Mouse (Mus musculus) CH12.LX (cell line): Measurements from ENCODE around the gene Fpr1. TPM values are rescaled to one million over a fixed set of nuclear protein-coding genes. Genes with fewer than 3 reads are reported as not detected.

ENCODE experiments used
- DNase-seq: peaks from one replicate; pipeline ENCODE4 v3.0.0-alpha.2; 2013; ENCODE audit errors: extremely low read depth
- H3K27ac ChIP-seq: 2 replicates; pipeline ENCODE4 v1.5.1; 2012; ENCODE audit warnings: low read depth, mild to moderate bottlenecking, control low read depth, moderate library complexity; ENCODE audit not compliant: insufficient read depth
- H3K27me3 ChIP-seq: replicated peaks from 2 replicates; pipeline ENCODE3; 2012; ENCODE audit warnings: inconsistent platforms
- H3K36me3 ChIP-seq, 2 experiments: replicated peaks in 1 of 2; 2 replicates each; pipeline versions ENCODE3 to v1.6.1; 2012; ENCODE audit warnings: inconsistent platforms in 1 of 2, low read length in 1 of 2, mild to moderate bottlenecking in 1 of 2, mixed read lengths in 1 of 2, moderate library complexity in 1 of 2; ENCODE audit not compliant: control insufficient read depth in 1 of 2, insufficient read depth in 1 of 2
- H3K4me1 ChIP-seq, 2 experiments: 2 replicates each; pipeline ENCODE4 v1.6.1; 2012; ENCODE audit warnings: inconsistent platforms in 1 of 2, moderate library complexity in 1 of 2; ENCODE audit not compliant: insufficient read depth in 2 of 2, control insufficient read depth in 1 of 2
- H3K4me2 ChIP-seq: 2 replicates; pipeline ENCODE4 v1.6.1; 2012; ENCODE audit warnings: low read depth, mild to moderate bottlenecking, control low read depth; ENCODE audit not compliant: poor library complexity, insufficient read depth, severe bottlenecking
- H3K4me3 ChIP-seq, 3 experiments: fragments of 150-350 bp in 1 of 3; sonication (generic) in 1 of 3; replicated peaks in 1 of 3; 2 replicates each; pipeline versions ENCODE3 to v1.5.1; 2011 to 2012; ENCODE audit warnings: low read depth in 2 of 3, low read length in 2 of 3, mild to moderate bottlenecking in 2 of 3, moderate library complexity in 2 of 3, control low read depth in 1 of 3, improper control_type of control experiment in 1 of 3, inconsistent platforms in 1 of 3, mixed read lengths in 1 of 3; ENCODE audit not compliant: poor library complexity in 1 of 3
- H3K79me2 ChIP-seq: replicated peaks from 2 replicates; pipeline ENCODE4 v1.6.1; 2012; ENCODE audit warnings: mild to moderate bottlenecking, moderate library complexity; ENCODE audit not compliant: control insufficient read depth, poor library complexity, insufficient read depth, severe bottlenecking; ENCODE audit errors: extremely low read depth
- H3K9ac ChIP-seq: 2 replicates; pipeline ENCODE4 v1.6.1; 2012; ENCODE audit warnings: low read depth, mild to moderate bottlenecking, control low read depth, moderate library complexity; ENCODE audit not compliant: insufficient read depth
- H3K9me3 ChIP-seq: replicated peaks from 2 replicates; pipeline ENCODE3; 2012; ENCODE audit warnings: low read length, inconsistent platforms, mixed read lengths
- CHD2 ChIP-seq: IDR thresholded peaks from 2 replicates; pipeline ENCODE4 v1.6.1; 2011; ENCODE audit warnings: low read length, improper control_type of control experiment
- CTCF ChIP-seq, 2 experiments: IDR thresholded peaks in 1 of 2; conservative IDR thresholded peaks in 1 of 2; 2 replicates each; pipeline ENCODE4 v1.5.1; 2011 to 2012; ENCODE audit warnings: low read depth in 2 of 2, low read length in 2 of 2, improper control_type of control experiment in 1 of 2, inconsistent platforms in 1 of 2, mild to moderate bottlenecking in 1 of 2, moderate library complexity in 1 of 2
- E2F4 ChIP-seq: IDR thresholded peaks from 2 replicates; pipeline ENCODE4 v1.6.1; 2011; ENCODE audit warnings: low read depth, low read length, improper control_type of control experiment; ENCODE audit not compliant: insufficient replicate concordance
- ETS1 ChIP-seq: conservative IDR thresholded peaks from 2 replicates; pipeline ENCODE4 v1.6.1; 2012; ENCODE audit warnings: low read depth, mild to moderate bottlenecking, inconsistent platforms, low read length, improper control_type of control experiment, moderate library complexity
- IRF4 ChIP-seq: IDR thresholded peaks from 2 replicates; pipeline ENCODE4 v1.6.1; 2014; ENCODE audit warnings: low read depth, mild to moderate bottlenecking, inconsistent platforms, low read length, improper control_type of control experiment
- JUN ChIP-seq: IDR thresholded peaks from 2 replicates; pipeline ENCODE4 v1.6.1; 2011; ENCODE audit warnings: low read depth, mild to moderate bottlenecking, low read length, improper control_type of control experiment, moderate library complexity; ENCODE audit not compliant: insufficient read depth
- KAT2A ChIP-seq: IDR thresholded peaks from 2 replicates; pipeline ENCODE4 v1.6.1; 2012; ENCODE audit warnings: low read length, improper control_type of control experiment, inconsistent platforms; ENCODE audit not compliant: insufficient replicate concordance
- MAFK ChIP-seq: IDR thresholded peaks from 2 replicates; pipeline ENCODE4 v1.6.1; 2011; ENCODE audit warnings: low read length, improper control_type of control experiment; ENCODE audit not compliant: insufficient replicate concordance
- MAZ ChIP-seq: IDR thresholded peaks from 2 replicates; pipeline ENCODE4 v1.6.1; 2012; ENCODE audit warnings: low read depth, mild to moderate bottlenecking, inconsistent platforms, low read length, improper control_type of control experiment, moderate library complexity
- MXI1 ChIP-seq: IDR thresholded peaks from 2 replicates; pipeline ENCODE4 v1.6.1; 2011; ENCODE audit warnings: mild to moderate bottlenecking, low read depth, low read length, improper control_type of control experiment
- NELFE ChIP-seq: IDR thresholded peaks from 2 replicates; pipeline ENCODE4 v1.6.1; 2011; ENCODE audit warnings: low read depth, low read length, improper control_type of control experiment
- PAX5 ChIP-seq: IDR thresholded peaks from 2 replicates; pipeline ENCODE4 v1.6.1; 2012; ENCODE audit warnings: low read length, inconsistent platforms, mixed read lengths
- POLR2A ChIP-seq: IDR thresholded peaks from 2 replicates; pipeline ENCODE4 v1.6.1; 2011; ENCODE audit warnings: low read depth, mild to moderate bottlenecking, improper control_type of control experiment, low read length
- RAD21 ChIP-seq: IDR thresholded peaks from 2 replicates; pipeline ENCODE4 v1.6.1; 2011; ENCODE audit warnings: low read depth, mild to moderate bottlenecking, low read length, improper control_type of control experiment, moderate library complexity
- RCOR1 ChIP-seq: conservative IDR thresholded peaks from 2 replicates; pipeline ENCODE4 v1.6.1; 2012; ENCODE audit warnings: low read depth, mild to moderate bottlenecking, inconsistent platforms, low read length, improper control_type of control experiment
- SIN3A ChIP-seq: IDR thresholded peaks from 2 replicates; pipeline ENCODE4 v1.6.1; 2012; ENCODE audit warnings: low read length, improper control_type of control experiment, inconsistent platforms
- TCF12 ChIP-seq: IDR thresholded peaks from 2 replicates; pipeline ENCODE4 v1.6.1; 2014; ENCODE audit warnings: low read depth, mild to moderate bottlenecking, inconsistent platforms, low read length, improper control_type of control experiment
- UBTF ChIP-seq: IDR thresholded peaks from 2 replicates; pipeline ENCODE4 v1.6.1; 2012; ENCODE audit warnings: low read depth, mild to moderate bottlenecking, inconsistent platforms, low read length, improper control_type of control experiment, moderate library complexity
- ZKSCAN1 ChIP-seq: IDR thresholded peaks from 2 replicates; pipeline ENCODE4 v1.6.1; 2012; ENCODE audit warnings: low read depth, inconsistent platforms, low read length, improper control_type of control experiment, borderline replicate concordance
- ZMIZ1 ChIP-seq: IDR thresholded peaks from 2 replicates; pipeline ENCODE4 v1.6.1; 2012; ENCODE audit warnings: low read depth, mild to moderate bottlenecking, inconsistent platforms, low read length, improper control_type of control experiment
- ZNF384 ChIP-seq: IDR thresholded peaks from 2 replicates; pipeline ENCODE4 v1.6.1; 2012; ENCODE audit warnings: low read depth, low read length, improper control_type of control experiment, inconsistent platforms
- dilution Hi-C: fragments of 300-500 bp; cut with MboI; formaldehyde crosslinking; loops from 2 replicates; pipeline ENCODE4 v1.14.3; 2020; ENCODE audit warnings: low sequenced_read_pairs; ENCODE audit not compliant: extremely low pct_unique_long_range_greater_than_20kb, extremely low pct_ligation_motif_present
- in situ Hi-C: fragments of 300-500 bp; cut with MboI; formaldehyde crosslinking; loops from 3 replicates; pipeline ENCODE4 v1.14.3; 2019; ENCODE audit warnings: low sequenced_read_pairs, low pct_ligation_motif_present, low pct_unique_long_range_greater_than_20kb, mixed read lengths
- polyA plus RNA-seq: library from polyadenylated mRNA; unstranded; fragments of >175 nt; gene quantifications from 2 replicates; pipeline ENCODE4 v1.2.1, GENCODE M21; 2012; ENCODE audit warnings: low read depth; ENCODE audit not compliant: insufficient read length
- total RNA-seq, 2 experiments: library from RNA; depleted of rRNA; stranded (reverse); fragments of 300-350 nt in 1 of 2; fragments of >200 nt in 1 of 2; gene quantifications; 2 replicates each; pipeline ENCODE4 v1.2.3; 2012 to 2014

Gene Fpr1
- total and polyA plus RNA-seq, 3 experiments: not detected

DNA sequence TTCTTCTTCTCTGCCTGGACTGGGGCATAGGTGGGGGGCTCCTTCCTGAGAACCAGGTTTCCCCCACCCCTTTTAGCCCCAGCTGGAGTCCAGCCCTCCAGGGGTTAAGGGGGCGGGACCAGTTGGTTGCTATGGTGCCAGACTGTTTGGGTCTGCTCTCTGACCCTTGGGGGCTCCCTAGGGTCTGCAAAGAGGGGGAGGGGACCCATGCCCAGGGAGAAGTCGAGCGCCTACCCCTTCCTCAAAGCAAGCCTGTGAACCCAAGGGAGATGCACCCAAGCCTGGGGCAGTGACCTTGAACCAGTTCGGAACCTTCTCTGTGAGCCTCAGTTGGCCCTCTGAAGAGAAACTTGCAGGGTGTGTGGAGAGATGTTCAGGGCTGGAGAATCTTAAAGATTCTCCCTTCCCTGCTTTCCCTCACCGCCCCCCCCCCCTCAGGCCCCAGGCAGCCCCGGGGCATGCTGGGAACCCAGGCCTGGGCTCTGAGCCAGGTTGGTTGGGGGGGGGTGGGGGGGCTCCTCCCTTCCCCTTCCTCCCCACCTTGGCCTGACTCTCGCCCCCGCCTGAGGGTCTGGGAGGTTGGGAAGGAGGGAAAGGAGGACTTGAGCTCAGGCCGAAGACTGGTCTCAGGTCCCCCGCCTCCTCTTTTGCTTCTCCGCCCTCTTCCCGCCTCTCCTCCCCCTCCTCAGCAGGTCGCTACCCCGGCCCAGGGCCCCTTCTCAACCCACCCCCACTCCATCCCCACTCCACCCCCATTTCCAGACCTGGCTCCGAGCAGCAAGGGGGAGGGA lies 55.4 kb downstream of the Fpr1 start:
- Histone ChIP-seq H3K4me2 (peak overlapping the region; percentile 50), H3K9me3 (no peaks in the 10 kb centered on the region), H3K4me1 (peaks cover 0 to 9% of the 10 kb centered on the region in 2 experiments; a peak in 2 of 4 replicates), H3K27ac (no peak overlapping the region), H3K79me2 (no peaks in the 10 kb centered on the region), H3K9ac (no peak overlapping the region), H3K36me3 (no peaks in the 10 kb centered on the region), H3K27me3 (no peaks in the 10 kb centered on the region), H3K4me3 (no peak overlapping the region)
- DNase-seq: no peak
- no peak for TF ChIP-seq JUN
- no peak for TF ChIP-seq PAX5
- TF ChIP-seq UBTF: no peak
- TF ChIP-seq NELFE: no peak
- no peak for TF ChIP-seq ZMIZ1
- dilution Hi-C loops (no loop called here), in situ Hi-C loops (no loop called here)

DNA sequence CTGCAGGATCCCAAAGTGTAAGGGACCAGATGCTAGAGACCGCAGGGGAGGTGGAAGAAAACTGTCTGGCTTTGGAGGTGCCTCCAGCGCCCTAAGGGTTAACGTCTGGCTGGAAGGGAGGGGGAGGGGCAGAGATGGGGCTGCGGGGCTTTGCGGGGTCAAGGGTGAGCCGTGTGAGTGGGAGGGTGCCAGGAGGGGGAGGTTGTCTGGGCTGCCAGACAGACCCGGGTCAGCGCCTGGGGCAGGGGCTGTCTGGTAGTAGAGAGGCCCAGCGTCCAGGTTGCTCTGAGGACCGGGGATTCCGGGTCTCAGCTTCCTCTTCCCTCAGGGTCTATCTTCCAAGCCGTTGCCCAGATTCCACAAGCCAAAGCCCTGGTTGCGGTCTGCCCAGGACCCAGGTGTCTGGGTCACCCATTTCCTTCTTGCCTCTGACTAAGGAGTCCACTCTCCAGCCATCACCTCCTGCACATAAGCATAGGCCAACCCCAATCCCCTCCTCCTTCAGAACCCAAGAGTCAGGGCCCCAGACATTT lies 56.0 kb downstream of the Fpr1 start:
- Histone ChIP-seq H3K4me3 (no peak overlapping the region), H3K27ac (no peak overlapping the region), H3K79me2 (no peaks in the 10 kb centered on the region), H3K36me3 (no peaks in the 10 kb centered on the region), H3K27me3 (no peaks in the 10 kb centered on the region), H3K4me1 (peaks cover 0 to 9% of the 10 kb centered on the region in 2 experiments; a peak in 2 of 4 replicates), H3K9me3 (no peaks in the 10 kb centered on the region), H3K4me2 (no peak overlapping the region), H3K9ac (no peak overlapping the region)
- in situ Hi-C loops (no loop called here), dilution Hi-C loops (no loop called here)
- DNase-seq: no peak
- TF ChIP-seq ZNF384 (no peak), CTCF (conservative IDR thresholded peaks at IDR 0.05 in 1 of 2, IDR thresholded peaks at IDR 0.05 in 1 of 2; ENCODE audit: low read depth in 2 of 2, low read length in 2 of 2) (no peak), TCF12 (no peak), RCOR1 (no peak), E2F4 (no peak), POLR2A (no peak), KAT2A (no peak), ETS1 (no peak), MAFK (no peak), IRF4 (no peak), SIN3A (no peak), MAZ (no peak), ZKSCAN1 (no peak), MXI1 (no peak), RAD21 (no peak), UBTF (no peak), CHD2 (no peak), ZMIZ1 (no peak)
